Mouse (Mus musculus) ES-E14 (cell line): Measurements from ENCODE around the gene Slc28a3. TPM values are rescaled to one million over a fixed set of nuclear protein-coding genes. Genes with fewer than 3 reads are reported as not detected.

Source experiments
- DNase-seq: peaks from one replicate; pipeline ENCODE4 v3.0.0-alpha.2; 2013; ENCODE audit warnings: low read depth, low spot score
- H3K27ac ChIP-seq: 2 replicates; pipeline ENCODE4 v1.5.1; 2012; ENCODE audit warnings: low read depth, mild to moderate bottlenecking, low read length, moderate library complexity, mixed read lengths; ENCODE audit not compliant: poor library complexity, insufficient read depth, severe bottlenecking
- H3K36me3 ChIP-seq: 2 replicates; pipeline ENCODE4 v1.6.1; 2012; ENCODE audit warnings: mild to moderate bottlenecking, low read length, moderate library complexity, mixed read lengths; ENCODE audit not compliant: control insufficient read depth, poor library complexity, insufficient read depth, severe bottlenecking
- H3K4me1 ChIP-seq, 2 experiments: fragments of 150-350 bp in 1 of 2; sonication (generic) in 1 of 2; 2 replicates each; pipeline ENCODE4 v1.6.1; 2012; ENCODE audit warnings: low read length in 2 of 2, mild to moderate bottlenecking in 1 of 2, mixed read lengths in 1 of 2; ENCODE audit not compliant: control insufficient read depth in 2 of 2, insufficient read depth in 2 of 2, poor library complexity in 1 of 2
- H3K4me3 ChIP-seq, 2 experiments: fragments of 150-350 bp in 1 of 2; sonication (generic) in 1 of 2; 2 replicates each; pipeline ENCODE4 v1.5.1; 2012; ENCODE audit warnings: low read length in 2 of 2, low read depth in 1 of 2, mild to moderate bottlenecking in 1 of 2, mixed read lengths in 1 of 2; ENCODE audit not compliant: insufficient read depth in 1 of 2, poor library complexity in 1 of 2, severe bottlenecking in 1 of 2
- H3K9ac ChIP-seq: 2 replicates; pipeline ENCODE4 v1.6.1; 2012; ENCODE audit warnings: low read depth, mild to moderate bottlenecking, low read length, mixed read lengths; ENCODE audit not compliant: poor library complexity, insufficient read depth, severe bottlenecking
- H3K9me3 ChIP-seq: fragments of 150-350 bp; sonication (generic); 2 replicates; pipeline ENCODE4 v1.6.1; 2012; ENCODE audit warnings: low read depth, mild to moderate bottlenecking, low read length; ENCODE audit not compliant: control insufficient read depth, insufficient read depth
- CHD2 ChIP-seq: IDR thresholded peaks from 2 replicates; pipeline ENCODE4 v1.6.1; 2014; ENCODE audit warnings: mild to moderate bottlenecking, low read depth, low read length, inconsistent platforms
- HCFC1 ChIP-seq: IDR thresholded peaks from 2 replicates; pipeline ENCODE4 v1.6.1; 2012; ENCODE audit warnings: low read length, inconsistent platforms, borderline replicate concordance; ENCODE audit not compliant: insufficient read depth
- MAFK ChIP-seq: IDR thresholded peaks from 2 replicates; pipeline ENCODE4 v1.6.1; 2014; ENCODE audit warnings: mild to moderate bottlenecking, low read depth, low read length, inconsistent platforms; ENCODE audit not compliant: insufficient read depth
- ZC3H11A ChIP-seq: IDR thresholded peaks from 2 replicates; pipeline ENCODE4 v1.6.1; 2012; ENCODE audit warnings: low read depth, mild to moderate bottlenecking, inconsistent platforms, low read length, borderline replicate concordance
- ZNF384 ChIP-seq: IDR thresholded peaks from 2 replicates; pipeline ENCODE4 v1.6.1; 2012; ENCODE audit warnings: low read depth, low read length, inconsistent platforms
- in situ Hi-C, 2 experiments: fragments of 600-800 bp; cut with MboI; formaldehyde crosslinking; loops; one replicate each; pipeline ENCODE4 v1.15.1; 2025; ENCODE audit warnings: low sequenced_read_pairs in 2 of 2, inconsistent platforms in 1 of 2; ENCODE audit not compliant: unreplicated experiment in 2 of 2
- total RNA-seq: library from RNA; depleted of rRNA; stranded (reverse); fragments of 300-350 nt; gene quantifications from 2 replicates; pipeline ENCODE4 v1.2.3, GENCODE M21; 2012

Slc28a3 gene
- total RNA-seq, 1 experiment, result 0.27 TPM

GRCm38 (mm10) chr13:58534216-58534841, 76.3 kb downstream of the Slc28a3 start:
- DNase-seq, result no peak
- in situ Hi-C loops, result loop anchor here in 1 of 2 experiments (25.0 kb wide), 1 partner anchor 247 kb away; the partner anchor contains the start of gene Gkap1
- Histone ChIP-seq H3K9ac (no peak overlapping the region), H3K9me3 (no peaks in the 10 kb centered on the region), H3K27ac (no peak overlapping the region), H3K36me3 (no peaks in the 10 kb centered on the region), H3K4me3 (no peak overlapping the region), H3K4me1 (peaks cover 6 to 11% of the 10 kb centered on the region in 2 experiments; a peak in 2 of 4 replicates)
- no peak for TF ChIP-seq CHD2
- TF ChIP-seq HCFC1, result no peak

- H3K9ac ChIP-seq, result no peak overlapping the region
- DNase-seq, result no peak
- no peaks in the 10 kb centered on the region for H3K9me3 ChIP-seq
- H3K36me3 ChIP-seq, result no peaks in the 10 kb centered on the region
- no peak overlapping the region for H3K27ac ChIP-seq
- no peak overlapping the region for H3K4me3 ChIP-seq
- H3K4me1 ChIP-seq, result no peaks in the 10 kb centered on the region
- TF ChIP-seq ZNF384, result no peak
- TF ChIP-seq CHD2, result no peak
- no peak for TF ChIP-seq MAFK
- no peak for TF ChIP-seq HCFC1
- no peak for TF ChIP-seq ZC3H11A
- in situ Hi-C loops, result no loop called here
Observed at GRCm38 (mm10) chr13:58524581-58524980, 86.1 kb downstream of the Slc28a3 start.

GRCm38 (mm10) chr13:58523761-58524117, 86.9 kb downstream of the Slc28a3 start:
- H3K9ac ChIP-seq, result no peak overlapping the region
- no peaks in the 10 kb centered on the region for H3K9me3 ChIP-seq
- no peak for DNase-seq
- H3K36me3 ChIP-seq, result no peaks in the 10 kb centered on the region
- no peaks in the 10 kb centered on the region for H3K4me1 ChIP-seq
- H3K4me3 ChIP-seq, result no peak overlapping the region
- no peak for TF ChIP-seq ZC3H11A
- TF ChIP-seq ZNF384, result no peak
- TF ChIP-seq CHD2, result no peak
- TF ChIP-seq MAFK, result no peak
- TF ChIP-seq HCFC1, result no peak
- in situ Hi-C loops, result no loop called here
- H3K27ac ChIP-seq, result no peak overlapping the region

GRCm38 (mm10) chr13:58523011-58523760, 87.5 kb downstream of the Slc28a3 start:
- Histone ChIP-seq H3K9ac (no peak overlapping the region), H3K4me3 (no peak overlapping the region), H3K4me1 (no peaks in the 10 kb centered on the region), H3K36me3 (no peaks in the 10 kb centered on the region), H3K27ac (no peak overlapping the region), H3K9me3 (no peaks in the 10 kb centered on the region)
- in situ Hi-C loops, result no loop called here
- no peak for TF ChIP-seq CHD2
- TF ChIP-seq MAFK, result no peak
- TF ChIP-seq ZNF384, result no peak
- no peak for TF ChIP-seq ZC3H11A
- TF ChIP-seq HCFC1, result no peak
- no peak for DNase-seq
